Mouse (Mus musculus) stomach, postnatal 0 days (tissue): ENCODE results near the gene Nup98.

ENCODE experiments used
- CTCF ChIP-seq: IDR thresholded peaks from 2 replicates; pipeline ENCODE4 v1.5.1; 2016; ENCODE audit warnings: antibody characterized with exemption, low read depth, mild to moderate bottlenecking, moderate library complexity
- EP300 ChIP-seq: optimal IDR thresholded peaks from 2 replicates; pipeline ENCODE3; 2016; ENCODE audit warnings: antibody characterized with exemption

- no peak for TF ChIP-seq CTCF
- no peak for TF ChIP-seq EP300
These were observed 92.6 kb downstream of the Nup98 start for GRCm38 (mm10) chr7:102117382-102117781.
